Mouse (Mus musculus): ENCODE results near the gene G430095P16Rik. TPM values are rescaled to one million over a fixed set of nuclear protein-coding genes. Genes with fewer than 3 reads are reported as not detected.
A peak's percentile ranks its signal among the peaks of the same experiment; 100 is the strongest.

Gene G430095P16Rik
- total RNA-seq, 2 experiments from 2014 or later = 0.54 TPM; not detected in 1

GRCm38 (mm10) chr8:84742171-84743053 lies 19.6 kb downstream of the G430095P16Rik start:
- H3K27ac ChIP-seq = peak overlapping the region; percentile 84
- H3K4me3 ChIP-seq = peak overlapping the region; percentile 4; the same call in 1 of the 2 replicates
- DNase-seq (ENCODE audit: low spot score in 2 of 2) = no peak
- TF ChIP-seq CTCF (conservative IDR thresholded peaks at IDR 0.05) = no peak

GRCm38 (mm10) chr8:84743054-84743415 lies 20.2 kb downstream of the G430095P16Rik start:
- no peak for DNase-seq (ENCODE audit: low spot score in 2 of 2)
- H3K4me3 ChIP-seq = no peak overlapping the region; the same call in 1 of the 2 replicates
- H3K27ac ChIP-seq = peak overlapping the region; percentile 84; the same call in 1 of the 2 replicates
- TF ChIP-seq CTCF (conservative IDR thresholded peaks at IDR 0.05) = no peak

- Histone ChIP-seq H3K4me3 (no peak overlapping the region), H3K27ac (peak overlapping the region; percentile 84; the same call in 1 of the 2 replicates)
- no peak for TF ChIP-seq CTCF (conservative IDR thresholded peaks at IDR 0.05)
- DNase-seq (ENCODE audit: low spot score in 2 of 2) = no peak
These were observed 21.0 kb downstream of the G430095P16Rik start for GRCm38 (mm10) chr8:84743517-84744420.

- Histone ChIP-seq H3K27ac (peak overlapping the region; percentile 60), H3K4me3 (no peak overlapping the region)
- no peak; the same call in 1 of the 2 replicates for TF ChIP-seq CTCF (conservative IDR thresholded peaks at IDR 0.05)
- DNase-seq (ENCODE audit: low spot score in 2 of 2) = no peak
These were observed 22.5 kb downstream of the G430095P16Rik start for GRCm38 (mm10) chr8:84745032-84745925.

GRCm38 (mm10) chr8:84749519-84749918 lies 26.7 kb downstream of the G430095P16Rik start:
- Histone ChIP-seq H3K4me3 (peak overlapping the region; percentile 22), H3K27ac (peak overlapping the region; percentile 91)
- DNase-seq (ENCODE audit: low spot score in 2 of 2) = no peak

GRCm38 (mm10) chr8:84752734-84753582 lies 30.2 kb downstream of the G430095P16Rik start:
- Histone ChIP-seq H3K27ac (peak overlapping the region; percentile 61; the same call in 1 of the 2 replicates), H3K4me3 (no peak overlapping the region)
- DNase-seq (ENCODE audit: low spot score in 2 of 2) = no peak
- no peak for TF ChIP-seq CTCF (conservative IDR thresholded peaks at IDR 0.05)

More at GRCm38 (mm10) chr8:84749519-84749918, 26.7 kb downstream of the G430095P16Rik start:
- no peak for TF ChIP-seq CTCF (conservative IDR thresholded peaks at IDR 0.05)

GRCm38 (mm10) chr8:84757501-84757900 lies 34.7 kb downstream of the G430095P16Rik start:
- Histone ChIP-seq H3K4me3 (peak overlapping the region; percentile 19), H3K27ac (peak overlapping the region; percentile 99)
- TF ChIP-seq CTCF (conservative IDR thresholded peaks at IDR 0.05) = peak; percentile 47
- no peak for DNase-seq (ENCODE audit: low spot score in 2 of 2)

GRCm38 (mm10) chr8:84758308-84758707 lies 35.5 kb downstream of the G430095P16Rik start:
- Histone ChIP-seq H3K27ac (peak overlapping the region; percentile 99), H3K4me3 (peak overlapping the region; percentile 19; the same call in 1 of the 2 replicates)
- DNase-seq (ENCODE audit: low spot score in 2 of 2) = no peak
- no peak for TF ChIP-seq CTCF (conservative IDR thresholded peaks at IDR 0.05)

GRCm38 (mm10) chr8:84759126-84759525 lies 36.3 kb downstream of the G430095P16Rik start:
- no peak for DNase-seq (ENCODE audit: low spot score in 2 of 2)
- Histone ChIP-seq H3K27ac (peak overlapping the region; percentile 99), H3K4me3 (no peak overlapping the region; the same call in 1 of the 2 replicates)
- TF ChIP-seq CTCF (conservative IDR thresholded peaks at IDR 0.05) = peak; percentile 69

GRCm38 (mm10) chr8:84759718-84760117 lies 36.9 kb downstream of the G430095P16Rik start:
- H3K27ac ChIP-seq = peak overlapping the region; percentile 99
- H3K4me3 ChIP-seq = no peak overlapping the region; the same call in 1 of the 2 replicates
- TF ChIP-seq CTCF (conservative IDR thresholded peaks at IDR 0.05) = no peak
- DNase-seq (ENCODE audit: low spot score in 2 of 2) = no peak

- peak overlapping the region; percentile 99 for H3K27ac ChIP-seq
- no peak for DNase-seq (ENCODE audit: low spot score in 2 of 2)
- H3K4me3 ChIP-seq = peak overlapping the region; percentile 25; the same call in 1 of the 2 replicates
- no peak for TF ChIP-seq CTCF (conservative IDR thresholded peaks at IDR 0.05)
These were observed 37.6 kb downstream of the G430095P16Rik start for GRCm38 (mm10) chr8:84760405-84760805.

Measured in layer of hippocampus, adult 2 months (tissue).